Mouse (Mus musculus): Measurements from ENCODE around the gene Ccdc155. TPM values are rescaled to one million over a fixed set of nuclear protein-coding genes. Genes with fewer than 3 reads are reported as not detected.

The Ccdc155 gene
- total RNA-seq, 2 experiments from 2014 or later: 0.67 TPM; not detected in 1

DNA sequence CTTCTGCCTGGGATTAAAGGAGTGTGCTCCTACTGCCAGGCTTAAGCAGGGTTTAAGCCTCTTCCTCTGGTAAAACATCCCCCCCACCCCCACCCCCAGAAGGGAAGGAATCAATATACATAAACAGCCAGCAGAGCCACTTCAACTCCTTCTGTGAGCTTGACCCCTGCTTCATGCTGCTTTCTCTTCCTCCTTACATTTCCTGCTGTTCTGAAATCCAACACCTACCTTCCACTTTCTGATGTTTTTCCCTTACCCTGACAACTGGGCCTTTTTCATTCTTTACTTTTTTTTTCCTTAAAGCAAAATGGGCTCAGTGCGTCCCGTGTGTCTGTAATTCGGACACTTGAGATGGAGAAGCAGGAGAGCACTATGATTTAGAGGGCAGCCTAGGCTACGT, 54.4 kb downstream of the Ccdc155 start:
- ATAC-seq (replicated peaks; ENCODE audit: poor library complexity, severe bottlenecking): 0 out of 2 replicates have a peak, but pooled peaks have one; percentile 17

DNA sequence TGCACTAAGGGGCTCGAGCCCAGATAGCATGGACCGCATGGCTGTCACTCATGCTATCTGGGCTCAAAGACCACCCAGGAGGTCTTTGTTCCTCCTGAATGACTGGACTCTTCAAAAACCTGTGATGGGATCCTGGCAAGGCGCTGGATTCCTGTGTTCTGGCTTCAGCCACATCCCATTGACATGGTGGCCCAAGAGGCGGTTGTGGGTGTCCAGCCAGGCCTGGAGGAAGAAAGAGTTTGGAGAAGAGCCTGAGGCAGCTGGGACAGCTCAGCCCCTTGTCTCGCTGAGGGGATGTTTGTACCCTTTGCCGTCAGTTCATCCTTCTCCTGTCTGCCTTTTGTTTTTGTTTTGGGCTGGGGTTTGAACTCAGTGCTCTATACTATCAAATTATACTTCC, 55.1 kb downstream of the Ccdc155 start:
- ATAC-seq (replicated peaks; ENCODE audit: poor library complexity, severe bottlenecking): no peak

DNA sequence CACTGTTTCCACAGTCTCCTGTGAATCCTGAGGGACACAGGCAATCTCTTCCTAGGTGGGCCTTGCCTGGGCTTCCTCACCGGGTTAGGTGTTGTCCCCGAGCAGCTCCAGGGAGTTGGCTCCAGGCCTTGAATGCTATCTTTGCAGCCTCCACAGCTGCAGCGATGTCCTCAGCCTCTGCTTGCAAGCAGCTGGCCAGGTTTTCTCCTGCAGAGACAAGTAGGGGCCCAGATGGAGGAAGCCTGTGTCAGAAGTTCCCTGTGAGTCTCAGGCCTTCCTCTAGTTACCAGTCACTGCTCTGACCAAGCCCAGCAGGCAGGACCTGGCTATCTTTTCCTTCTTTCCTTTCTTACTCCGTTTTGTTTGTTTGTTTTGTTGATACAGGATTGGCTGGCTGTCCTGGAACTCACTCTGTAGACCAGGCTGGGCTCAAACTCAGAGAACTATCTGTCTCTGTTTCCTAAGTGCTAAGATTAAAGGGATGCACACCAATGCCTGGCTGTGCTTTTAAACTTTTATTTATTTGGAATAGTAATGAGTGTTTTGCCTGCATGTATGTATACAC, 56.1 kb downstream of the Ccdc155 start:
- no peak for ATAC-seq (replicated peaks; ENCODE audit: poor library complexity, severe bottlenecking)

DNA sequence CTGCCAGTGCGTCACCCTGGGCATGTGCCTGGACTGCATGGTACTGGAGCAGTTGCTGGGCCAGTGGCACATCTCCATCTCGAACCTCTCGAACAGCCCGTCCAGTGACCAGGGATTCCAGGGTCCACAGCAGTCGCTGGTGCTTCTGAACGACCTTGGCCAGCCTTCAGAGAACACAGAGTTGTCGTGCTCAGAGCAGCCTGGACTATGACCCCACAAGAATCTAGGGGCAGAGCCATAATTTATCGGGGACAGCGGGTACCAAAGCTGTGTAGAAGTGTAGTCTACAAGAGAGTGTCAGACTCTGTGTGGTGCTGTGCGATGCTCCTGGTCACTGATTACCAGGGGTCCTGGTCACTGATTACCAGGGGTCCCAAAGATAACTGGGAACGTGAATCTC, 56.8 kb downstream of the Ccdc155 start:
- no peak for ATAC-seq (replicated peaks; ENCODE audit: poor library complexity, severe bottlenecking)

DNA sequence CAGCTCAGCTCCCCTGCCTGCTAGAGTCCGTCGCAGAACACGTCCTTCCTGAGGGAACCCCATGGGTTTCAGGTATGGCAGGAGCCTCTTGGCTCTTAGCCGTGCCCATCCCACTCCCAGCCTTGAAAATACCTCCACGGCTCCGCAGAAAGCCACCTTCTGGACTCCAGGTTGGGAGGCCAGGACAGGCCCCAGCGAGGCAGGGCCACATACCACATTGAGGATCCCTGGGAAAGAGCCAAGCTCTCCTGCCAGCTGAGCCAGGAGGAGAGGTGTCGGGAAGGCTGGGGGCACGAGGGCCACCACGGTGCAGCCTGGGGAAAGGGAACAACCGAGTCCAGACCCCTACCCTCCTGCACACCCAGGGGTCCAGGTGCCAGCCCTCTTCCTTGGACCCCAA, 57.4 kb downstream of the Ccdc155 start:
- no peak for ATAC-seq (replicated peaks; ENCODE audit: poor library complexity, severe bottlenecking)

GRCm38 (mm10) chr7:45145460-45145859, 59.2 kb downstream of the Ccdc155 start:
- ATAC-seq (replicated peaks; ENCODE audit: poor library complexity, severe bottlenecking): no peak

DNA sequence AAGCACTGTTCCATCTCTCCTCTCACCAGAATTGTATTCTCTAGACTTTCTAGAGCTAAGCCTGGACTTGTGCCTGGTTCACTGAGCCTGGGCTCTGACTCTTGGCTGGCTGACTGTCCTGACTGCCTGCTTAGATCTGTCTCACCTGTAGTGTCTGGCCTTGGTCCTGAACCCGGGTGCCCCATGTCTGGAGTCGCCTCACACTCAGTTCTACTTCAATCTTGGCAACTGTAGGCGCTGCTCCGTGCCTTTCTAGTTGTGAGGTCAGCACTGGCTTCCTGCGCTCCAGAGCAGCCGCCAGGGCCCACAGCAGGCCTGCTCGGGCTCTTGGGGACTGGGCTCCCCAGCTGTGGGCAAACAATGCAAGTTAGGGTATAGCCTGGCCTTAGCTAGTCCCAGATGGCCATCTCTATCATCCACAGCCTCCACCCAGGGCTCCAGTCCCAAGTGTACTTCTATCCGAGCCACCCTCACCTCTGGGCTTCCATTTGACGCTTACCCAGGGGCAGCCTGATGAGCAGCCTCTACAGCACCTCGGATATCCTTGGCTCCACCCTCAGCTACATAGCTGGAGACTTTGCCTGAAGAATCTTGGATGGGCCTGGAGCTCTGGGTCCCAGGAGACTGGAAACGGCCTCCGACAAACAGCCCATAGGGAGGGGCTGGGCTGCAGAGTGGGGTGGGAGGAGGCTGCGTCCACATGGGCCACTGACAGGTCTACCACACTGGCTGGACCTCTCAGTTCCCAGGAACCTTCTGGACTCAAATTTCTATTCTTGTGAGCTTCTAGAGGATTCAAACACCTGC, 60.1 kb downstream of the Ccdc155 start:
- ATAC-seq (replicated peaks; ENCODE audit: poor library complexity, severe bottlenecking): no peak

DNA sequence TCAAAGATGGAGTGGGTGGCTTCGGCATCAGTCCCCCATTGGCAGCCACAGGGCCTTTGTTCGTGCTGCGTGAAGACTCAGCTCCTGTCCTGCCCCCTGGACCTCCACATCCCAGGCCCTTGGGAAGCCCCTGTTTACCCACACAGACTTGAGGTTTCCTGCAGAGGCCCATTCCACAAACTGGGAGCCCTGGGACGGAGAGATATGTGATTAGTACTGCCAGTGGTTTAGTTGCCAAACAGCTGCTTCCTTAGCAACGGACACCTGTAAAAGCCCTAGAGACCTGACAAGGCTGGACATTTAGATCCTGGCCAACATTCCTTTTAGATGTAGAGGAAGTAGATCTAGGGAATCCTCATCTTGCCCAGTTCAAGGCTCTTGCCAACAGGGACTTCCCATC, 62.8 kb downstream of the Ccdc155 start:
- ATAC-seq (replicated peaks; ENCODE audit: poor library complexity, severe bottlenecking): no peak

DNA sequence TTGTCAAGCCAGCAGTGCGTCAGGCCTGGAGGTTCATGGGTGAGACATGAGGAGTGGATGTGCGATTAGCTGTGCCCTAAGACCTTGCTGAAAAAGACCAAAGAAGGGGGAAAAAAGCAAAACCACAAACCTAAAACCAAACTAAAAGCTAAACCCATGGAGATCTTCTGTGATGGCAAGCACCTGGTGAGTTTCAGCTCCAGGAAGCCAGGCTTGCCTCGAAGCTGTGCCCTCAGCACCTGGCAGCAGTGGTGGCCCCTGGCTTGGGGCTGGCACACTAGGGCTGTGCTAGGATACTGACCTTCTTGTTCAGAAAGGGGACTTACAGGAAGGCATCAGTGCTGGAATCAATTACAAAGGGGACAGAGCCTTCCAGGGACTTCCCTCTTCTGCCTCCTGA, 63.4 kb downstream of the Ccdc155 start:
- no peak for ATAC-seq (replicated peaks; ENCODE audit: poor library complexity, severe bottlenecking)

DNA sequence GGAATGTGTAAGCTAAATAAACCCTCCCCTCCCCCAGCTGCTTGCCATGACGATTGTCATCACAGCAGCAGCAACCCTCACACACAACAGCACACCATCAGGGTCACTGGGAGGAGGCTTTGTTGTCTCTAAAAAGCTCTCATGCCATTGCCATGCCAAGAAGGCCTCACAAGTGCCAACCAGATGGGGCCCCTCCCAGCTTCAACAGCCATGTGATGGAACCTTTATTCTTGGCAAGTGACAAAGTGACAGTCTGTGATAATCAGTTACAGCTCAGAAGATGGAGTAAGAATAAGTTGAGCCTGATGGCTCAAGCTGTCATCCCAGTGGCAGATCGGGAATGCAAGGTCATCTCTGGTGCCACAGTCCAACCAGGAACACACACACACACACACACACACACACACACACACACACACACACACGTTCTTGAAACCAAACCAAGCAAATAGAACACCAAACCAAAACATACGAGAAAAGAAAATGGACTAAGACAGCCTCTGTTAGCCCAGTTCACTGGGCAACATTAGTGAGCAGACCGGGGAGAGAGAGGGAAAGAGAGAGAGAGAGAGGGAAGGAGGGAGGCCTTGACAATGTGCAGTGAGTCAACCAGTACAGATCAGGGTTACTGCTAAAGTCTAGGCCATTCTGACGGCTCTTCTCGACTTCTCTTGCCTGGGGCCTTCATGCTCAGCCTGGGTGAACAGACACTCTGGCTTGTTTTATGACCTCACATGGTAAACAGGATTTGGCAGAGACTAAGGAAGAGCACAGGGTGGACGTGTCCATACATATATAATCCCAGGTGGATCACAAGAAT, 64.6 kb downstream of the Ccdc155 start:
- no peak for ATAC-seq (replicated peaks; ENCODE audit: poor library complexity, severe bottlenecking)

- no peak for ATAC-seq (replicated peaks; ENCODE audit: poor library complexity, severe bottlenecking)
These were observed 66.3 kb downstream of the Ccdc155 start for GRCm38 (mm10) chr7:45138403-45138802.

GRCm38 (mm10) chr7:45137171-45138006, 67.3 kb downstream of the Ccdc155 start:
- ATAC-seq (replicated peaks; ENCODE audit: poor library complexity, severe bottlenecking): peak; percentile 26

- ATAC-seq (replicated peaks; ENCODE audit: poor library complexity, severe bottlenecking): peak; percentile 80
These were observed 68.6 kb downstream of the Ccdc155 start, which contains the start of the genes Gm45713 and Flt3l for GRCm38 (mm10) chr7:45135993-45136567. Gene Gm45713, minus strand, starts transcription at chr7:45136231. Gene Flt3l, minus strand, starts transcription at chr7:45136432.

DNA sequence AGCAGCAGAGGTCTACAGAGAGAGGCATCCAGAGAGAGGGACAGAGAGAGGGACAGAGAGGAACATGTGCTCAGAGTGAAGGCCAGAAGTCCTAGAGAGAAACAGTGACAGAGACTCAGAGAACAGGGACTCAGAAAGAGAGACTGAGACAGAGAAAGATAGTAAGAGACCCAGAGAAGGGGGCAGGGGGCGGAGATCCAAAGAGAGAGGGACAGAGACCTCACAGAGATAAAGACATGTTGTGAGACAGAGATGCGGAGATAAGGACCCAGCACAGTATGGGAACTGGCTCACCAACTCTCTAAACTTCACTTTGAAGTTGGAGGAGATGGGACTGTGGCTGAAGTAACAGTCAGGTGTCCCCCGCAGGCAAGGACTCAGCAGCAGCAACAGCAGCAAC, 69.3 kb downstream of the Ccdc155 start:
- no peak for ATAC-seq (replicated peaks; ENCODE audit: poor library complexity, severe bottlenecking)

DNA sequence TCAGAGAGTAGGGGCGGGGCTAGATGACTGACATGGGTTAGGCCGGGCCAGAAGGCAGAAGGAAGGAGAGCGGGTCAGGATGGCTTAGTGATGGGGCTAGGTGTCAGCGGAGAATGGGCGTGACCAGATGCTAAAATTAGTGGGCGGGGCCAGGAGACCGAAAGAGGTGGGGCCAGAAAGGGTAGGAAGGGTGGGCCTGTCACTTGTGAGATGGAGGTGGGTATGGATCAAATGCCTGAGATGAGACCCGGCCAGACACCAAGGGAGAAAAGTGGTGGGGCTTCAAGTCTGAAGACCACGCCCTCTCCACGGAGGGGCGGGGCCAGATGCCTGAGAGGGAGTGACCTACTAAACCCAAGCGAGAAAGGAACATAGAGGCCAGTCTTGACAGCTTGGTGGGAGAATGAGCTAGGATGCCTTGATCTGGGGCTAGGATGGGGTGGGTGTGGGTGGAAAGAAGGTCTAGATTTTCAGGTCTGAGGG, 70.1 kb downstream of the Ccdc155 start:
- peak; percentile 38 for ATAC-seq (replicated peaks; ENCODE audit: poor library complexity, severe bottlenecking)

Other genes starting within 250 kb of the Ccdc155 start
Only the 30 nearest of the 35 such genes appear.
- 76.6 and 105 TPM in 2 replicates for gene Irf3, start 207.2 kb downstream of the Ccdc155 start, total RNA-seq (2014; fragmentation: Nextera tagmentation)
- 87.5 and 88.9 TPM in 2 replicates for gene Irf3, start 207.2 kb downstream of the Ccdc155 start, total RNA-seq (2017)
- gene Bcl2l12, start 206.2 kb downstream of the Ccdc155 start, total RNA-seq (2014; fragmentation: Nextera tagmentation): 19.4 and 57.9 TPM in 2 replicates
- gene Bcl2l12, start 206.2 kb downstream of the Ccdc155 start, total RNA-seq (2017): 18.4 and 32.9 TPM in 2 replicates
- gene Scaf1, start 188.5 kb downstream of the Ccdc155 start, total RNA-seq (2014; fragmentation: Nextera tagmentation): 28.6 and 29.8 TPM in 2 replicates
- gene Scaf1, start 188.5 kb downstream of the Ccdc155 start, total RNA-seq (2017): 15.7 and 17.8 TPM in 2 replicates
- gene Rras, start 186.9 kb downstream of the Ccdc155 start, total RNA-seq (2014; fragmentation: Nextera tagmentation): 2.3 and 7.8 TPM in 2 replicates
- 1.0 and 1.4 TPM in 2 replicates for gene Rras, start 186.9 kb downstream of the Ccdc155 start, total RNA-seq (2017)
- 21.1 and 29.6 TPM in 2 replicates for gene Prr12, start 152.0 kb downstream of the Ccdc155 start, total RNA-seq (2014; fragmentation: Nextera tagmentation)
- gene Prr12, start 152.0 kb downstream of the Ccdc155 start, total RNA-seq (2017): 1.7 and 4.1 TPM in 2 replicates
- 42.2 and 57.2 TPM in 2 replicates for gene Nosip, start 142.5 kb downstream of the Ccdc155 start, total RNA-seq (2014; fragmentation: Nextera tagmentation)
- gene Nosip, start 142.5 kb downstream of the Ccdc155 start, total RNA-seq (2017): 49.4 and 63.1 TPM in 2 replicates
- 6.8 and 9.4 TPM in 2 replicates for gene Prrg2, start 142.2 kb downstream of the Ccdc155 start, total RNA-seq (2014; fragmentation: Nextera tagmentation)
- 4.8 and 5.3 TPM in 2 replicates for gene Prrg2, start 142.2 kb downstream of the Ccdc155 start, total RNA-seq (2017)
- gene Rcn3, start 112.7 kb downstream of the Ccdc155 start, total RNA-seq (2014; fragmentation: Nextera tagmentation): 2.2 and 11.6 TPM in 2 replicates
- gene Rcn3, start 112.7 kb downstream of the Ccdc155 start, total RNA-seq (2017): 4.1 and 7.0 TPM in 2 replicates
- gene Fcgrt, start 101.0 kb downstream of the Ccdc155 start, total RNA-seq (2014; fragmentation: Nextera tagmentation): 2.1 and 3.8 TPM in 2 replicates
- 2.7 and 3.6 TPM in 2 replicates for gene Fcgrt, start 101.0 kb downstream of the Ccdc155 start, total RNA-seq (2017)
- 3,834 and 4,027 TPM in 2 replicates for gene Rps11, start 80.5 kb downstream of the Ccdc155 start, total RNA-seq (2014; fragmentation: Nextera tagmentation)
- gene Rps11, start 80.5 kb downstream of the Ccdc155 start, total RNA-seq (2017): 963 and 1,110 TPM in 2 replicates
- 3,523 and 3,605 TPM in 2 replicates for gene Rpl13a, start 76.1 kb downstream of the Ccdc155 start, total RNA-seq (2014; fragmentation: Nextera tagmentation)
- gene Rpl13a, start 76.1 kb downstream of the Ccdc155 start, total RNA-seq (2017): 3,792 and 4,750 TPM in 2 replicates
- not detected in 2 replicates for gene Gm45713, start 68.7 kb downstream of the Ccdc155 start, total RNA-seq (2014; fragmentation: Nextera tagmentation)
- 0.10 and 0.13 TPM in 2 replicates for gene Gm45713, start 68.7 kb downstream of the Ccdc155 start, total RNA-seq (2017)
- gene Flt3l, start 68.5 kb downstream of the Ccdc155 start, total RNA-seq (2014; fragmentation: Nextera tagmentation): 7.4 and 8.2 TPM in 2 replicates
- 2.3 and 5.7 TPM in 2 replicates for gene Flt3l, start 68.5 kb downstream of the Ccdc155 start, total RNA-seq (2017)
- gene Pih1d1, start 50.6 kb downstream of the Ccdc155 start, total RNA-seq (2014; fragmentation: Nextera tagmentation): 74.2 and 91.6 TPM in 2 replicates
- 48.8 and 58.4 TPM in 2 replicates for gene Pih1d1, start 50.6 kb downstream of the Ccdc155 start, total RNA-seq (2017)
- 53.4 and 59.8 TPM in 2 replicates for gene Aldh16a1, start 50.3 kb downstream of the Ccdc155 start, total RNA-seq (2014; fragmentation: Nextera tagmentation)
- gene Aldh16a1, start 50.3 kb downstream of the Ccdc155 start, total RNA-seq (2017): 31.2 and 42.5 TPM in 2 replicates
- gene Slc17a7, start 40.9 kb downstream of the Ccdc155 start, total RNA-seq (2014; fragmentation: Nextera tagmentation): 0.17 TPM in 1 of 2 replicates, not detected in the other
- gene Slc17a7, start 40.9 kb downstream of the Ccdc155 start, total RNA-seq (2017): not detected in 2 replicates
- not detected in 2 replicates for gene Gfy, start 25.3 kb downstream of the Ccdc155 start, total RNA-seq (2014; fragmentation: Nextera tagmentation)
- not detected in 2 replicates for gene Gfy, start 25.3 kb downstream of the Ccdc155 start, total RNA-seq (2017)
- gene Pth2, start 23.9 kb downstream of the Ccdc155 start, total RNA-seq (2014; fragmentation: Nextera tagmentation): not detected in 2 replicates
- gene Pth2, start 23.9 kb downstream of the Ccdc155 start, total RNA-seq (2017): not detected in 2 replicates
- gene Dkkl1, start 7.3 kb upstream of the Ccdc155 start, total RNA-seq (2014; fragmentation: Nextera tagmentation): 2.3 and 9.5 TPM in 2 replicates
- gene Dkkl1, start 7.3 kb upstream of the Ccdc155 start, total RNA-seq (2017): 0.77 TPM in 1 of 2 replicates, not detected in the other
- 0.62 TPM in 1 of 2 replicates, not detected in the other for gene Tead2, start 10.9 kb upstream of the Ccdc155 start, total RNA-seq (2014; fragmentation: Nextera tagmentation)
- not detected in 2 replicates for gene Tead2, start 10.9 kb upstream of the Ccdc155 start, total RNA-seq (2017)
- 104 and 177 TPM in 2 replicates for gene Cd37, start 34.2 kb upstream of the Ccdc155 start, total RNA-seq (2014; fragmentation: Nextera tagmentation)
- gene Cd37, start 34.2 kb upstream of the Ccdc155 start, total RNA-seq (2017): 59.5 and 69.2 TPM in 2 replicates
- not detected in 2 replicates for gene Slc6a16, start 36.2 kb upstream of the Ccdc155 start, total RNA-seq (2014; fragmentation: Nextera tagmentation)
- gene Slc6a16, start 36.2 kb upstream of the Ccdc155 start, total RNA-seq (2017): not detected in 2 replicates
- not detected in 2 replicates for gene Slc6a21, start 72.6 kb upstream of the Ccdc155 start, total RNA-seq (2014; fragmentation: Nextera tagmentation)
- gene Slc6a21, start 72.6 kb upstream of the Ccdc155 start, total RNA-seq (2017): not detected in 2 replicates
- 5.4 and 6.3 TPM in 2 replicates for gene Trpm4, start 128.9 kb upstream of the Ccdc155 start, total RNA-seq (2014; fragmentation: Nextera tagmentation)
- 2.4 and 3.9 TPM in 2 replicates for gene Trpm4, start 128.9 kb upstream of the Ccdc155 start, total RNA-seq (2017)
- not detected in 2 replicates for gene Hrc, start 130.4 kb upstream of the Ccdc155 start, total RNA-seq (2014; fragmentation: Nextera tagmentation)
- gene Hrc, start 130.4 kb upstream of the Ccdc155 start, total RNA-seq (2017): not detected in 2 replicates
- gene Ppfia3, start 162.1 kb upstream of the Ccdc155 start, total RNA-seq (2014; fragmentation: Nextera tagmentation): 1.2 TPM in 1 of 2 replicates, not detected in the other
- not detected in 2 replicates for gene Ppfia3, start 162.1 kb upstream of the Ccdc155 start, total RNA-seq (2017)
- gene Lin7b, start 165.7 kb upstream of the Ccdc155 start, total RNA-seq (2014; fragmentation: Nextera tagmentation): not detected in 2 replicates
- gene Lin7b, start 165.7 kb upstream of the Ccdc155 start, total RNA-seq (2017): 1.9 TPM in 1 of 2 replicates, not detected in the other
- gene Snrnp70, start 190.8 kb upstream of the Ccdc155 start, total RNA-seq (2014; fragmentation: Nextera tagmentation): 259 and 270 TPM in 2 replicates
- gene Snrnp70, start 190.8 kb upstream of the Ccdc155 start, total RNA-seq (2017): 374 and 382 TPM in 2 replicates
- not detected in 2 replicates for gene Kcna7, start 200.8 kb upstream of the Ccdc155 start, total RNA-seq (2014; fragmentation: Nextera tagmentation)
- gene Kcna7, start 200.8 kb upstream of the Ccdc155 start, total RNA-seq (2017): not detected in 2 replicates
- gene Ntf5, start 208.8 kb upstream of the Ccdc155 start, total RNA-seq (2014; fragmentation: Nextera tagmentation): not detected in 2 replicates
- gene Ntf5, start 208.8 kb upstream of the Ccdc155 start, total RNA-seq (2017): not detected in 2 replicates